Mouse (Mus musculus) adipose tissue, adult 10 weeks (tissue): ENCODE data around the gene Mid1ip1. TPM values are rescaled to one million over a fixed set of nuclear protein-coding genes. Genes with fewer than 3 reads are reported as not detected.

ENCODE experiments used
- polyA plus RNA-seq: library from polyadenylated mRNA; stranded (reverse); fragments of 350-450 nt; fragmentation: Illumina TruSeq; extraction: RNeasy Lipid Tissue Mini Kit (QIAGEN cat#74804); gene quantifications from one replicate; pipeline ENCODE4 v1.2.3, GENCODE M21; 2014; ENCODE audit warnings: low read depth, low replicate concordance

The Mid1ip1 gene
- polyA plus RNA-seq = 295 TPM

GRCm38 (mm10) chrX:10714696-10715140 is at the start of gene Mid1ip1:
Gene Mid1ip1, plus strand, starts transcription at chrX:10715013.

Other genes starting within 250 kb of the Mid1ip1 start
- 54.2 TPM for gene Tspan7, start 229.9 kb upstream of the Mid1ip1 start, polyA plus RNA-seq